Mouse (Mus musculus) lung, embryonic 14.5 days (tissue): ENCODE results near the gene Gtf2h2. TPM values are rescaled to one million over a fixed set of nuclear protein-coding genes. Genes with fewer than 3 reads are reported as not detected.
"Not testable (repeated sequence)": the region's sequence is repeated elsewhere in the genome, so short reads cannot be mapped to it uniquely, and the experiment has no call there.

Experiments
- ATAC-seq: fragments of 200-750 bp; cut with Nextera tagmentation; 2 replicates; pipeline ENCODE4 v1.8.0; 2017; ENCODE audit warnings: mild to moderate bottlenecking, moderate TSS enrichment, moderate library complexity; ENCODE audit not compliant: insufficient read depth
- DNase-seq: peaks from one replicate; pipeline ENCODE4 v3.0.0-alpha.2; 2015
- H3K27ac ChIP-seq: fragments of 300-500 bp; sonication (generic); 2 replicates; pipeline ENCODE4 v1.5.1; 2014; ENCODE audit warnings: low read depth, mild to moderate bottlenecking, moderate library complexity
- H3K27me3 ChIP-seq: fragments of 300-500 bp; sonication (generic); 2 replicates; pipeline ENCODE4 v1.6.1; 2014; ENCODE audit warnings: low read length, control low read depth; ENCODE audit not compliant: insufficient read depth
- H3K36me3 ChIP-seq: fragments of 300-500 bp; sonication (generic); 2 replicates; pipeline ENCODE4 v1.6.1; 2014; ENCODE audit warnings: control low read depth; ENCODE audit not compliant: insufficient read depth
- H3K4me1 ChIP-seq: fragments of 300-500 bp; sonication (generic); 2 replicates; pipeline ENCODE4 v1.6.1; 2014; ENCODE audit warnings: antibody characterized with exemption, control low read depth; ENCODE audit not compliant: insufficient read depth
- H3K4me2 ChIP-seq: fragments of 300-500 bp; sonication (generic); 2 replicates; pipeline ENCODE4 v1.6.1; 2014; ENCODE audit warnings: mild to moderate bottlenecking
- H3K4me3 ChIP-seq: fragments of 300-500 bp; sonication (generic); 2 replicates; pipeline ENCODE4 v1.5.1; 2014; ENCODE audit warnings: low read depth, low read length
- H3K9ac ChIP-seq: fragments of 300-500 bp; sonication (generic); 2 replicates; pipeline ENCODE4 v1.6.1; 2014
- H3K9me3 ChIP-seq: fragments of 300-500 bp; sonication (generic); 2 replicates; pipeline ENCODE4 v1.6.1; 2016; ENCODE audit warnings: low read depth, low read length, control low read depth
- CTCF ChIP-seq: IDR thresholded peaks from 2 replicates; pipeline ENCODE4 v1.5.1; 2016; ENCODE audit warnings: antibody characterized with exemption, low read depth
- WGBS: fragments of 180-500 bp; shearing (Covaris S2); extraction: QIAGEN DNeasy Blood & Tissue Kit; methylation state at CpG from one replicate; pipeline ENCODE4 v1.1.7; 2014; 5-methylcytosine and 5-hydroxymethylcytosine counted together
- polyA plus RNA-seq: library from polyadenylated mRNA; unstranded; fragments of >200 nt; fragmentation: Nextera tagmentation; extraction: Ambion mirVana; gene quantifications from 2 replicates; pipeline ENCODE4 v1.2.1, GENCODE M21; 2014

Gtf2h2 gene
- polyA plus RNA-seq, 1 experiment from 2014 or later, result 77.3 TPM

- Histone ChIP-seq H3K9me3 (no peaks in the 10 kb centered on the region), H3K27me3 (no peaks in the 10 kb centered on the region), H3K4me1 (no peaks in the 10 kb centered on the region), H3K4me2 (no peak overlapping the region), H3K9ac (no peak overlapping the region), H3K36me3 (no peaks in the 10 kb centered on the region), H3K4me3 (no peak overlapping the region), H3K27ac (no peak overlapping the region)
- TF ChIP-seq CTCF, result no peak
- ATAC-seq (no peak), DNase-seq (no peak)
- 69% methylated on average over 3 of the region's 3 CpGs for WGBS
Measured at GRCm38 (mm10) chr13:100437322-100437825, 55.0 kb downstream of the Gtf2h2 start.

- not testable (repeated sequence) for ATAC-seq, H3K4me2 ChIP-seq, H3K27ac ChIP-seq, H3K4me1 ChIP-seq, H3K27me3 ChIP-seq, H3K4me3 ChIP-seq, H3K36me3 ChIP-seq, H3K9ac ChIP-seq, DNase-seq, H3K9me3 ChIP-seq
- 72% methylated on average over 1 of the region's 1 CpGs for WGBS
Measured at GRCm38 (mm10) chr13:100436556-100437163, 55.7 kb downstream of the Gtf2h2 start.

- not testable (repeated sequence) for H3K9ac ChIP-seq, H3K27ac ChIP-seq, H3K36me3 ChIP-seq, H3K27me3 ChIP-seq, H3K4me3 ChIP-seq, H3K4me2 ChIP-seq, H3K4me1 ChIP-seq, H3K9me3 ChIP-seq, DNase-seq, ATAC-seq
- 86% methylated on average over 7 of the region's 7 CpGs for whole genome bisulfite sequencing
Measured at GRCm38 (mm10) chr13:100419958-100420357, 72.4 kb downstream of the Gtf2h2 start.

- Histone ChIP-seq H3K4me1 (no peaks in the 10 kb centered on the region), H3K27me3 (no peaks in the 10 kb centered on the region), H3K4me2 (no peak overlapping the region), H3K27ac (no peak overlapping the region), H3K9me3 (no peaks in the 10 kb centered on the region), H3K9ac (no peak overlapping the region), H3K4me3 (no peak overlapping the region), H3K36me3 (no peaks in the 10 kb centered on the region)
- no peak for DNase-seq
- WGBS, result 46% methylated on average over 1 of the region's 1 CpGs
- no peak for TF ChIP-seq CTCF
- ATAC-seq, result no peak
Measured at GRCm38 (mm10) chr13:100414428-100414827, 78.0 kb downstream of the Gtf2h2 start.

Other genes starting within 250 kb of the Gtf2h2 start
- gene Naip5, start 246.3 kb downstream of the Gtf2h2 start, polyA plus RNA-seq, result 0.28 TPM in 2 replicates
- 0.11 and 0.18 TPM in 2 replicates for gene Naip6, start 174.9 kb downstream of the Gtf2h2 start, polyA plus RNA-seq
- gene Naip1, start 39.7 kb downstream of the Gtf2h2 start, polyA plus RNA-seq, result not detected in 2 replicates
- 28.9 and 30.0 TPM in 2 replicates for gene Ocln, start 60.1 kb upstream of the Gtf2h2 start, polyA plus RNA-seq
- 11.8 and 12.7 TPM in 2 replicates for gene Marveld2, start 124.4 kb upstream of the Gtf2h2 start, polyA plus RNA-seq
- 300 TPM in 2 replicates for gene Ak6, start 158.4 kb upstream of the Gtf2h2 start, polyA plus RNA-seq
- 22.8 and 23.9 TPM in 2 replicates for gene Rad17, start 158.5 kb upstream of the Gtf2h2 start, polyA plus RNA-seq
- gene Taf9, start 159.0 kb upstream of the Gtf2h2 start, polyA plus RNA-seq, result 11.0 and 16.4 TPM in 2 replicates
- 9.1 and 11.1 TPM in 2 replicates for gene Ccdc125, start 177.1 kb upstream of the Gtf2h2 start, polyA plus RNA-seq
- 99.9 and 106 TPM in 2 replicates for gene Cdk7, start 238.4 kb upstream of the Gtf2h2 start, polyA plus RNA-seq